Mouse (Mus musculus) brown adipose tissue, adult 24 weeks (tissue): ENCODE measurements around the gene Miga2. TPM values are rescaled to one million over a fixed set of nuclear protein-coding genes. Genes with fewer than 3 reads are reported as not detected.

ENCODE experiments used
- H3K27ac ChIP-seq: fragments of 200-500 bp; replicated peaks from 2 replicates; pipeline ENCODE4 v1.5.1; 2012; ENCODE audit warnings: low read depth, mild to moderate bottlenecking, low read length
- H3K4me1 ChIP-seq: fragments of 200-500 bp; 2 replicates; pipeline ENCODE4 v1.6.1; 2012; ENCODE audit warnings: low read length, mixed read lengths; ENCODE audit not compliant: control insufficient read depth, insufficient read depth, insufficient read length
- H3K4me3 ChIP-seq: fragments of 200-500 bp; 2 replicates; pipeline ENCODE4 v1.5.1; 2012; ENCODE audit warnings: low read depth, mild to moderate bottlenecking, low read length, moderate library complexity; ENCODE audit not compliant: insufficient read depth
- polyA plus RNA-seq: library from polyadenylated mRNA; stranded (reverse); fragments of >200 nt; gene quantifications from 2 replicates; pipeline ENCODE4 v1.2.4, GENCODE M21; 2012; ENCODE audit not compliant: missing spikeins, insufficient read depth, insufficient read length

Miga2 gene
- polyA plus RNA-seq, 1 experiment = 77.1 TPM

GRCm38 (mm10) chr2:30399191-30400171 is 35.4 kb downstream of the Miga2 start:
- Histone ChIP-seq H3K4me1 (no peaks in the 10 kb centered on the region; the same call in 1 of the 2 replicates), H3K4me3 (no peak overlapping the region), H3K27ac (no peak overlapping the region)

- no peaks in the 10 kb centered on the region for H3K4me1 ChIP-seq
- no peak overlapping the region; the same call in 1 of the 2 replicates for H3K27ac ChIP-seq
- H3K4me3 ChIP-seq = no peak overlapping the region
Observed at GRCm38 (mm10) chr2:30401581-30401980, 37.5 kb downstream of the Miga2 start.

DNA sequence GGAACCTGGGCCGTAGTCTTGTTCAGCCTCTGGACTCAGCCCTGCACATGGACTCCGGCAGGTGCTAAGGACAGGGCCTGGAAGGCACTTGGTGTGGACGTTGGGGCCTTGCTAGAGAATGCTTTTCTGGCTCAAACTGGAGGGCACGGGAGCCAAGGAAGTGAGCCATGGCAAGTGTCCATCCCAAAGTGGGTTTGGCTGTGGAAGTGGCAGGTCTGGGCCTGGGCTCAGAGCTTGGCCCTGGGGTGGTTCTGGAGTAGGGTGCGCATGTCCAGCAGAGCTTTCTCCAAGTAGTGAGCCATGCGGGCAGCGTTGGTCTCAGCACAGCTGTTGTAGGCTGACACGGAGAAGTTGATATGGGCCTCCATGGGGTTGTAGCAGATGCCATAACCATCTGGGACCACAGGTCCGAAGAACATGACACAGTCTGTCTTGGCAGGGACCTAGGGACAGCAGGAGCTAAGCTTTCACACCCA is 38.4 kb downstream of the Miga2 start:
- Histone ChIP-seq H3K27ac (0 out of 2 replicates have a peak overlapping the region, but pooled peaks have one; percentile 13), H3K4me3 (no peak overlapping the region), H3K4me1 (no peaks in the 10 kb centered on the region)

GRCm38 (mm10) chr2:30402843-30403242 is 38.8 kb downstream of the Miga2 start:
- no peaks in the 10 kb centered on the region for H3K4me1 ChIP-seq
- 0 out of 2 replicates have a peak overlapping the region, but pooled peaks have one; percentile 13 for H3K27ac ChIP-seq
- no peak overlapping the region for H3K4me3 ChIP-seq

DNA sequence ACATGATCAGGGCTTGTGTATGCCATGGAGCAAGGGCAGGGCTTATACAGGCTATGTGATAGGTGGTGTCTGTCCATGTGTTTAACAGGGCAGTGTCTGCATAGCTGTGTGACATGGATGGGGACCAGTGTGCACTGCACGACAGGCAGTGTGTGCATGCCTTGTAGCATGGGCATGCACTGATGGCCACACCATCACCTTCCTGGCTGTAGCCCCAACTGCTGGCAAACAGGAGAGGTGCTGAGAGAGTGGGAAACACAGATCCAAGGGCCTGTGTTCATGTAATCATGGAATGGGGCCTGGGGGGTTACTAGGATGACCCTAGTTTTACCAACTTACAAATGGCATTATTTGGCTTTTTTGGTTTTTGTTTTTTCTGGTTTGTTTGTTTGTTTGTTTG is 39.8 kb downstream of the Miga2 start:
- no peak overlapping the region for H3K4me3 ChIP-seq

GRCm38 (mm10) chr2:30407221-30407620 is 43.2 kb downstream of the Miga2 start:
- H3K4me3 ChIP-seq = no peak overlapping the region
- peak overlapping the region; percentile 47; the same call in 1 of the 2 replicates for H3K27ac ChIP-seq

More for the DNA sequence above, 39.8 kb downstream of the Miga2 start:
- Histone ChIP-seq H3K4me1 (no peaks in the 10 kb centered on the region; the same call in 1 of the 2 replicates), H3K27ac (no peak overlapping the region)

GRCm38 (mm10) chr2:30407778-30408177 is 43.7 kb downstream of the Miga2 start:
- H3K27ac ChIP-seq = peak overlapping the region; percentile 47

More at GRCm38 (mm10) chr2:30407221-30407620, 43.2 kb downstream of the Miga2 start:
- peaks cover 5% of the 10 kb centered on the region for H3K4me1 ChIP-seq

GRCm38 (mm10) chr2:30408452-30409100 is 44.5 kb downstream of the Miga2 start:
- Histone ChIP-seq H3K27ac (peak overlapping the region; percentile 84), H3K4me3 (no peak overlapping the region), H3K4me1 (peaks cover 8% of the 10 kb centered on the region)

More at GRCm38 (mm10) chr2:30407778-30408177, 43.7 kb downstream of the Miga2 start:
- Histone ChIP-seq H3K4me1 (peaks cover 6% of the 10 kb centered on the region), H3K4me3 (no peak overlapping the region)

DNA sequence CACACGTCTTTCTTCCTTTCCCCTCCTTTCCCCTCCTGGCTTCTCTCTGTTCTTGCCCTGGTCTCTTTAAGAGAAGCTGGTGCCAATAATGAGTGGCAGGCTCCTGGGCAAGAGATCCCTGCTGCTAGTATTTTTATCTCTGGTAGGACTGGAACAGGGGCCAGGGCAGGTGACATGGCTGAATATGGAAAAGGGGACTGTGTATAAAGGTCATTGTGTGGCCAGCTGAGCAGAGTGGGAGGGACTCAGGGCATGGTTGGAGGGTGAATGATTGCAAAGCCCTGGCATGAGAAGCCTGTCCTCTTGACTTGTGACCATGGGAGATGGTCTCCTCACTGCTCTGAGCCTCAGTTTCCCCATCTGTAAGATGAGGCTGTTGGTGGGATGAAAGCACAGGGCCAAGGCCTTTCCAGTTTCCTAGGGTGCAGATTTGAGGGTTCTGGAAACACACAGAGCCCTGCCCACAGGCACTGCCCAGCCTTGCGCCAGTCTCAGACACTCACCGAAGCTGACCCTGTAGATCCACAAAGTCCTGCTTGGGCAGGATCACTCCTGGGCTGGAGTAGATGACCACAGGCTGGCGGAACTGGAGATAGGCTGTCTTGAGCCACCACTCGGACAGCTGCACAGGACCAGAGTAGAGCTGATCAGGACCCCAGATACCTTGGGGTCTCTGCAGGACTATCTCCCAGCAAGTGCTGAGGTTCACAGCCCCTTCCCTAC is 45.6 kb downstream of the Miga2 start:
- Histone ChIP-seq H3K27ac (peak overlapping the region; percentile 92), H3K4me3 (no peak overlapping the region), H3K4me1 (peaks cover 11% of the 10 kb centered on the region)

- H3K27ac ChIP-seq = peak overlapping the region; percentile 85
- peak overlapping the region; percentile 98 for H3K4me3 ChIP-seq
- H3K4me1 ChIP-seq = peaks cover 11% of the 10 kb centered on the region
Observed at GRCm38 (mm10) chr2:30413038-30413973, 49.3 kb downstream of the Miga2 start.

DNA sequence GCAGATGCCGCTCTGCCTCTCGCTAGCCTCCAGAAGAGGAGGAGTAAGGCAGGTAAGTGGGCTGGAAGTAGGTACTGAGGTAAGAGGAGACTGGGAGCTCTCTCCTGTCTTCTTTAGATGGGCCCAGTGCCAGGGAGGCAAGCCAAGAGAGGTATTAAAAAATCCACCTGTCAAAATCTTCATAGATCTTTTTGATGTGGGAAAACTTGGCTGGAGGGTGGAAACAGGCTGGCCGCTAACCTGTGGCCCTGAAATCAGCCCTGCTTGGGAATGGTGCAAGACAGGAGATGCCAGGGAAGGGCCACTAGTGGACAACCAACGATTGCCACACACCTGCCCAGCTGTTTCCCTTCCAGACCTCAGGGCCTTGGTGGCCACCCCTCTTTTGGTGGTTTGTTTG is 50.1 kb downstream of the Miga2 start:
- H3K4me1 ChIP-seq = peaks cover 13% of the 10 kb centered on the region
- H3K27ac ChIP-seq = peak overlapping the region; percentile 85
- peak overlapping the region; percentile 98 for H3K4me3 ChIP-seq

GRCm38 (mm10) chr2:30414681-30415080 is 50.6 kb downstream of the Miga2 start:
- Histone ChIP-seq H3K27ac (peak overlapping the region; percentile 85), H3K4me1 (peaks cover 14% of the 10 kb centered on the region), H3K4me3 (peak overlapping the region; percentile 98)

- peaks cover 13% of the 10 kb centered on the region for H3K4me1 ChIP-seq
- H3K4me3 ChIP-seq = peak within 1 kb of the TSS; percentile 98
Observed at GRCm38 (mm10) chr2:30415157-30415935, 51.3 kb downstream of the Miga2 start, which contains the start of gene Crat. TSS of gene Crat (minus strand) at chr2:30415813.

More at GRCm38 (mm10) chr2:30415157-30415935, 51.3 kb downstream of the Miga2 start, which contains the start of gene Crat:
- peak within 1 kb of the TSS; percentile 98 for H3K27ac ChIP-seq
